Mouse (Mus musculus) megakaryocyte-erythroid progenitor cell, adult 5-6 weeks (primary cell): ENCODE measurements around the gene Cdc42se2. TPM values are rescaled to one million over a fixed set of nuclear protein-coding genes. Genes with fewer than 3 reads are reported as not detected.

Experiments used
- ATAC-seq: replicated peaks from 2 replicates; pipeline ENCODE4 v1.8.0; 2016; ENCODE audit warnings: mild to moderate bottlenecking, inconsistent platforms; ENCODE audit not compliant: severe bottlenecking, poor library complexity, low FRiP score, low TSS enrichment
- total RNA-seq, 2 experiments: library from RNA; stranded (forward) in 1 of 2; stranded (reverse) in 1 of 2; fragments of 200-1000, 215-1000 nt in 1 of 2; fragments of >200 nt in 1 of 2; fragmentation: Nextera tagmentation in 1 of 2; gene quantifications; 2 replicates each; pipeline ENCODE4 v1.2.3; 2014 to 2017

Gene Cdc42se2
- total RNA-seq, 2 experiments from 2014 or later: 28.2 to 33.2 TPM

GRCm38 (mm10) chr11:54675792-54676489, 111.5 kb downstream of the Cdc42se2 start:
- no peak for ATAC-seq

GRCm38 (mm10) chr11:54673575-54674298, 113.7 kb downstream of the Cdc42se2 start:
- no peak for ATAC-seq

Other genes starting within 250 kb of the Cdc42se2 start
- 6.1 and 11.0 TPM in 2 replicates for gene Lyrm7, start 73.2 kb upstream of the Cdc42se2 start, total RNA-seq (2014; fragmentation: Nextera tagmentation)
- gene Lyrm7, start 73.2 kb upstream of the Cdc42se2 start, total RNA-seq (2017): 1.9 and 11.9 TPM in 2 replicates
- gene Hint1, start 78.7 kb upstream of the Cdc42se2 start, total RNA-seq (2014; fragmentation: Nextera tagmentation): 531 and 641 TPM in 2 replicates
- 368 and 454 TPM in 2 replicates for gene Hint1, start 78.7 kb upstream of the Cdc42se2 start, total RNA-seq (2017)
- gene Gpx3, start 114.8 kb upstream of the Cdc42se2 start, total RNA-seq (2014; fragmentation: Nextera tagmentation): 3.2 TPM in 1 of 2 replicates, not detected in the other
- gene Gpx3, start 114.8 kb upstream of the Cdc42se2 start, total RNA-seq (2017): not detected in 2 replicates
- 16.7 and 17.8 TPM in 2 replicates for gene Tnip1, start 175.2 kb upstream of the Cdc42se2 start, total RNA-seq (2014; fragmentation: Nextera tagmentation)
- gene Tnip1, start 175.2 kb upstream of the Cdc42se2 start, total RNA-seq (2017): 12.5 and 12.8 TPM in 2 replicates
- gene Anxa6, start 245.8 kb upstream of the Cdc42se2 start, total RNA-seq (2014; fragmentation: Nextera tagmentation): 18.3 and 28.5 TPM in 2 replicates
- gene Anxa6, start 245.8 kb upstream of the Cdc42se2 start, total RNA-seq (2017): 25.3 and 26.7 TPM in 2 replicates